Mouse (Mus musculus) heart, embryonic 16.5 days (tissue): ENCODE data around the gene Zfp697. TPM values are rescaled to one million over a fixed set of nuclear protein-coding genes. Genes with fewer than 3 reads are reported as not detected.
"Not testable (repeated sequence)": the region's sequence is repeated elsewhere in the genome, so short reads cannot be mapped to it uniquely, and the experiment has no call there.

Experiments
- ATAC-seq: fragments of 200-750 bp; cut with Nextera tagmentation; replicated peaks from 2 replicates; pipeline ENCODE4 v1.8.0; 2017; ENCODE audit warnings: moderate number of reproducible peaks; ENCODE audit not compliant: insufficient read depth, low FRiP score; ENCODE audit errors: extremely low read depth
- H3K27ac ChIP-seq: fragments of 300-500 bp; sonication (generic); 2 replicates; pipeline ENCODE4 v1.5.1; 2014; ENCODE audit warnings: mild to moderate bottlenecking, low read length, control low read depth, moderate library complexity
- H3K27me3 ChIP-seq: fragments of 300-500 bp; sonication (generic); 2 replicates; pipeline ENCODE4 v1.6.1; 2014; ENCODE audit warnings: low read length, mixed read lengths; ENCODE audit not compliant: control insufficient read depth, insufficient read depth
- H3K36me3 ChIP-seq: fragments of 300-500 bp; sonication (generic); 2 replicates; pipeline ENCODE4 v1.6.1; 2014; ENCODE audit not compliant: control insufficient read depth, insufficient read depth
- H3K4me1 ChIP-seq: fragments of 300-500 bp; sonication (generic); 2 replicates; pipeline ENCODE4 v1.6.1; 2014; ENCODE audit warnings: low read length, mixed read lengths; ENCODE audit not compliant: control insufficient read depth, insufficient read depth
- H3K4me2 ChIP-seq: fragments of 300-500 bp; sonication (generic); 2 replicates; pipeline ENCODE4 v1.6.1; 2014; ENCODE audit warnings: low read depth, mild to moderate bottlenecking, control low read depth, low read length
- H3K4me3 ChIP-seq: fragments of 300-500 bp; sonication (generic); 2 replicates; pipeline ENCODE4 v1.5.1; 2014; ENCODE audit warnings: mild to moderate bottlenecking, control low read depth, low read length
- H3K9ac ChIP-seq: fragments of 300-500 bp; sonication (generic); 2 replicates; pipeline ENCODE4 v1.6.1; 2014; ENCODE audit warnings: low read length, control low read depth
- H3K9me3 ChIP-seq: fragments of 300-500 bp; sonication (generic); replicated peaks from 2 replicates; pipeline ENCODE4 v1.6.1; 2016; ENCODE audit warnings: low read length; ENCODE audit not compliant: control insufficient read depth
- WGBS: fragments of 180-500 bp; shearing (Covaris S2); extraction: QIAGEN DNeasy Blood & Tissue Kit; methylation state at CpG from one replicate; pipeline ENCODE4 v1.1.7; 2014; 5-methylcytosine and 5-hydroxymethylcytosine counted together
- polyA plus RNA-seq: library from polyadenylated mRNA; unstranded; fragments of >200 nt; fragmentation: Nextera tagmentation; extraction: Ambion mirVana; gene quantifications from 2 replicates; pipeline ENCODE4 v1.2.1, GENCODE M21; 2015

Gene Zfp697
- polyA plus RNA-seq, result 9.3 and 9.8 TPM in 2 replicates

DNA sequence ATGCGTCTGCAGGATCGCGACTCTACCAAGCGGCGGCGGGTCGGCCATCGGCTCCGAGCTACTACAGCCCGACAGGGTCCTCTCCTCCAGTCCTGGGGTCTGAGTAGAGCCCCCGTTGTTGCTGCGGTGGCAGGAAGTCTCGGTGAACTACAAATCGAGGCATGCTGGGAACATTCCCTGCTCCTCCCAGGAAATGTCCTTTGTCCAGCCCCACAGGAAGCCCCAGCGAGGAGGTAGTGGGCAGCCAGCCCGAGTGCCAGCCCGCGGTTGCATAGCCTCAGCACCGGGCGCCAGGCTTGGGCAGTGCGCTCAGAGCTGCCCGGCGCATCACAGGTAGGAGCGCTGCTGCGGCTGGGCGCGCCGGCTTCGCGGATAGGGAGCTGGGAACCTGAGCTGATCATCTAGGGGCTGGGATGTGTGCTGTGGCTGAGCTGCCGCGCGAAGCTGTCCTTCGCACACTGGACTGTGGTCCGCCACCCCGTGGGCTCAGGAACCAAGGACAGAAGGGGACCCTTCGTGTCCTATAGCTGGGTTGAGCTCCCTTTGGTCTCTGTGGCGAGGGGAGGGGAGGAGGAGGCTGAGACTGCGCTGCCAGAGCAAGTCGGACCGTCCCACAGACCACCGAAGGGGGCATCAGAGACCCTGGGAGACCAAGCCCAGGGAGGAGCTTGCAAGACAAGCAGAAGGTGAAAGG, at the start of gene Zfp697:
Gene Zfp697, plus strand, starts transcription at position 216 of the 694 bp plus-strand sequence.
- under 1% methylated on average over 42 of the region's 42 CpGs for WGBS
- ATAC-seq, result peak; percentile 89
- no peaks in the 10 kb centered on the region for H3K9me3 ChIP-seq
- peak within 1 kb of the TSS; percentile 71 for H3K4me3 ChIP-seq
- peaks cover 24% of the 10 kb centered on the region for H3K4me1 ChIP-seq
- H3K27ac ChIP-seq, result peak within 1 kb of the TSS; percentile 74
- H3K36me3 ChIP-seq, result no peaks in the 10 kb centered on the region
- peak within 1 kb of the TSS; percentile 96 for H3K4me2 ChIP-seq
- H3K27me3 ChIP-seq, result no peaks in the 10 kb centered on the region
- peak within 1 kb of the TSS; percentile 86 for H3K9ac ChIP-seq

DNA sequence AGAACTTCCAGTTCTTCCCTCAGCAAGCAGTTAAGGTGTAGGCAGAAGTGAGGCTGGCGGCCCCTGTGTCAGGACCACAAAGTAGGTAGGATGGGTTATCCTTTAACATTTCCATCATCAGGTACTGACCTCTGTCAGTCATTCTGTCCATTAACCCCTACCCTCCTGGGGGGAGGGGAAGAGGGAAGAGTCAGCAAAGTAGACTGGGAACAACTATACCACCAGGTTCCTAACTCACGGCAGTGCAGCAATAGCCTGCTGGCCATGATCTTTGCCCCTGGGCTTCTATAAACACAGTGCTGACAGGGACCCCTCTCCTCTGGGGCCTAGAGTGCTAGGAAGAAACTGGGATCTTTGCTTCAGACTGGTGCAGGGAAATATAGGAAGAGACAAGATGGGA, 48.3 kb upstream of the Zfp697 start:
- Histone ChIP-seq H3K36me3 (peaks cover 3% of the 10 kb centered on the region), H3K4me1 (peaks cover 5% of the 10 kb centered on the region), H3K4me3 (no peak overlapping the region), H3K4me2 (no peak overlapping the region), H3K9me3 (no peaks in the 10 kb centered on the region), H3K27ac (no peak overlapping the region), H3K27me3 (no peaks in the 10 kb centered on the region), H3K9ac (no peak overlapping the region)
- 81% methylated on average over 2 of the region's 2 CpGs for WGBS
- no peak for ATAC-seq

DNA sequence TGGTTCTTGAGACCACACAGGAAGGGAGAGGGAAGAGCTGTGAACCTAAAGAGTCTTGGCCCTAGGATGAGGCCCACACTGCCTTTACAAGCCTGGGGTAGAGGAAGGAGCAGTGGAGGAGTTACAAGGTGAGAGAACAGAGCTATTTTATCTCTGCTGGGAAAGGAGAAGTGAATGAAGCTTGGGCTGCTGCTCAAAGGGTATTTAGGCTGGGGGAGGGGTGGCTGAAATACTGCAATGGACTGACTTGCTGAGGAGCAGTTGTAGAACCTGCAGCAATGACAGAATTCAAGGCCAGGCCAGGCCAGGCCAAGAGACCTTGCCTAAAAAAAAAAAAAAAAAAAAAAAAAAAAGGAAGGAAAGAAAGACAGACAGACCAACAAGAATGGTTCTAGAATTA, 46.9 kb upstream of the Zfp697 start:
- Histone ChIP-seq H3K36me3 (peaks cover 3% of the 10 kb centered on the region), H3K9me3 (no peaks in the 10 kb centered on the region), H3K4me2 (no peak overlapping the region), H3K4me1 (peaks cover 5% of the 10 kb centered on the region), H3K27me3 (no peaks in the 10 kb centered on the region), H3K4me3 (no peak overlapping the region), H3K27ac (0 out of 2 replicates have a peak overlapping the region, but pooled peaks have one; percentile 12), H3K9ac (no peak overlapping the region)
- no peak for ATAC-seq

DNA sequence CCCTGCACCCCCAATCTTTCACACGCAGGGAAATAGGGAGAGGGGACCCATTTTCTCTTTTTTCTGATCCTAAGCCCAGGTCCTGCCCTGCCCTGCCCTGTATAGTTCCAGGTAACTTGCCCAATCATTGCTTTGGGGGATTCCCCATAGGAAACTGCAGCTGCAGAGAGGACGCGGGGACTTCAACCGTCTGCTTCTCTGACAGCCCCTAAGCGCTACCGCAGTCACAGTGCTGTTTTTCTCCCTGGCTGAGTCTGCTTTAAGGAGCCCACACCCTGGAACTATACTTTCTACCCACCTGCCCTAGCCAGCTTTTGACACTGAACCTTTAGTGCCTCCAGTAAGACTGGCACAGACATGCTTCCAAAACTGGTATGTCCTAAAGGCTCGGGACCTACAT, 46.4 kb upstream of the Zfp697 start:
- Histone ChIP-seq H3K4me1 (peaks cover 5% of the 10 kb centered on the region), H3K9me3 (no peaks in the 10 kb centered on the region)
- ATAC-seq, result no peak

DNA sequence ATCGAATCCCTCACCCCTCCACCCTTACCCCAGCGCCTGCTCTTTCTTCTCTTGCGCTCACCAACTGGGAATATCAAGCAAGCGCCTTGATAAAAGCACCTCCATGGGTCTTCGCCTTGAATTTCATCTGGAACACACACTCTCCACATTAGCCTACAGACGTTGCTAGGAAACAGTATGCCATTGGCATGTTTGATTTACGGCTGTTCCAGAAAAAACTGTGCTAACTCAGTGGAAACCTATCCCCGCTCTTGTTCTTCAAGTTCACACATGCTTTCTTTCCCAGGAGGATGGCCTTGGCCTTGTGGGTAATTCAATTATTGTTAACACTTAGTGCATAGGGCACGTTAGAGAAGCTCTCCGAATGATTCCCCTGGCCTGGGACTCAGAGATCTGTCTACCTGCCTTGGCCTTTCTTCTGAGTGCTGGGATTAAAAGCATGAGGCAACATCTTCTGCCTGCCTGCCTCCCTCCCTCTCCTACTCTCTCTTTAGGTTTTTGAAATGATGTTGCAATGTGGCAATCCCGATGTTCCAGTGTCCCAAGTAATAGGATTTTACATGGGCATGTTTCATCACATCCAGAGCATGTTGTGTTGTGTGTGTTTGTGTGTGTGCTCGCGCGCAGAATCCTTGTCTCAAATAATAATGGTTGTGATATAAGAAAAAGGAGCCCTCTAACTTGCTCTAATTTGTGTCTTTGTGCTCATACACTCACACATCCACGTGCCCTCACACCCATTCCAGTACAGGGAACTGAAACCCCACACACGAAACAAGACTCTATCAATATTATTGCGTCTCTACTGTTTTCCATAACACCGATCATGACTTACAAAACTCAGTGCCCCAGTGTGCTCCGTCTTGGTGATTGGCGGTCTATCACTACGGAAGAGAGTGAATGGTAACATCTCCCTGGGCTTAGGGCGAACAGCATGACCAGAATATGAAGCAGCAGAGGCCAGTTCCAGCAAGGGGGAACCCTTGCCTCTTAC, 45.3 kb upstream of the Zfp697 start:
- H3K9me3 ChIP-seq, result no peaks in the 10 kb centered on the region
- no peaks in the 10 kb centered on the region for H3K27me3 ChIP-seq

More for the DNA sequence above, 46.4 kb upstream of the Zfp697 start:
- no peak overlapping the region for H3K4me2 ChIP-seq
- peaks cover 2% of the 10 kb centered on the region for H3K36me3 ChIP-seq
- WGBS, result 77% methylated on average over 7 of the region's 7 CpGs
- H3K27ac ChIP-seq, result no peak overlapping the region
- no peaks in the 10 kb centered on the region for H3K27me3 ChIP-seq
- H3K4me3 ChIP-seq, result no peak overlapping the region
- H3K9ac ChIP-seq, result no peak overlapping the region

DNA sequence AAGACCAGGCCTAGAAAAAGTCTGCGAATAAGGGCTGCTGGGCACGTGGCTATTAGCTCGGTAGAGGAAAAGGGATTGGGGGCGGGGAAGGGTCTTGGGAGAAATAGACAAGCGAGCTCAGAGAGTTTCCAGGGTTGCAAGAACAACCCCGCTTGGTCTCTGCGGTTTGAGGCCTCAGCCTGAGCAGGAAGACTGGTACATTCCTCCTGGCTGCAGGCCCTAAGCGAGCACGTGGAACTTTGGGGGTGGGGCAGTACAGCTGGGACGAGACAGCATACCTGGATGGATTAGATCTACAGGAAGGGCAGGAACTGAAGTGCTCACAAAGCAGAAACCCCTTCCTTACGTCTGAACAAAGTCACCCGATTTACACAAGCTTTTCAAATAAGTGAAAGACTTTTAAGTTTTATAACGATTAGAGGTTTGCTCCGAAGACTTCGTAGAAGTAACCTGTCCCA, 43.6 kb upstream of the Zfp697 start:
- Histone ChIP-seq H3K27me3 (no peaks in the 10 kb centered on the region), H3K27ac (peak overlapping the region; percentile 30; the same call in 1 of the 2 replicates), H3K9ac (peak overlapping the region; percentile 75), H3K36me3 (no peaks in the 10 kb centered on the region), H3K4me3 (peak overlapping the region; percentile 69), H3K4me1 (peaks cover 5% of the 10 kb centered on the region), H3K9me3 (no peaks in the 10 kb centered on the region), H3K4me2 (peak overlapping the region; percentile 94)
- no peak for ATAC-seq
- 11% methylated on average over 15 of the region's 15 CpGs for WGBS

More for the DNA sequence above, 45.3 kb upstream of the Zfp697 start:
- Histone ChIP-seq H3K27ac (no peak overlapping the region), H3K36me3 (no peaks in the 10 kb centered on the region; the same call in none of the 2 replicates), H3K4me1 (peaks cover 5% of the 10 kb centered on the region), H3K9ac (no peak overlapping the region), H3K4me3 (no peak overlapping the region), H3K4me2 (no peak overlapping the region)
- 82% methylated on average over 22 of the region's 22 CpGs for WGBS
- ATAC-seq, result no peak

DNA sequence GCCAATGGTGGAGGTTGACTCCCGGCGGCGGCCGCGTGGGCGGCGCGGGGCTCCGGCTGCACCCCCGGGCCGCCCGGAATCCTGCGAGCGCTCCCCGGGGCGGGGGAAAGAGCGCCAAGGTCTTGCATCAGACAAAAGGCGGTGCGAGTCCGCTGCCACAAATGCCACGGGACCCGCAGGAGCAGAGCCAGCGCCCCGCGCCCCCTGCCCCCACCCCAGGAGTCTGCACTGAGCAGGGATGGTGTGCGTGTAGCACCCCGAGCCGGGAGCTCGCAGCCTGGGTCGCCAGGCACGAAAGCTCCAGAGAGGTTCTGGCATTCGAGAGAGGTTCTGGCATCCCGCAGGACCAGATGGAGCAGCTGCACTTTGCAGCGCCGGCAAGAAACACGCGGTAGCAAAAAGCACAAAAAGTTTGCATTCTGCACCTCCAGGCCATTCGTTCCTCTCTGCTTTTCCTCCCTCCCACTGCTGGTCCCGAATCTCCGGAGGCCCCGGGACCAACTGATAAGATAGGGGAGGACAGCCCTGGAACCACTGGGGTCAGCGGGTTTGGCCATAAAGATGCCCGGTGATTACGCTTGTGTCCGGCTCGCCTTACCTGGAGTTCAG, 43.1 kb upstream of the Zfp697 start:
- H3K4me1 ChIP-seq, result peaks cover 5% of the 10 kb centered on the region
- H3K36me3 ChIP-seq, result no peaks in the 10 kb centered on the region
- under 1% methylated on average over 45 of the region's 46 CpGs for WGBS
- peak; percentile 29 for ATAC-seq
- H3K27ac ChIP-seq, result peak overlapping the region; percentile 30
- peak overlapping the region; percentile 75 for H3K9ac ChIP-seq
- no peaks in the 10 kb centered on the region for H3K27me3 ChIP-seq
- no peaks in the 10 kb centered on the region for H3K9me3 ChIP-seq
- H3K4me2 ChIP-seq, result peak overlapping the region; percentile 94
- H3K4me3 ChIP-seq, result peak overlapping the region; percentile 69

DNA sequence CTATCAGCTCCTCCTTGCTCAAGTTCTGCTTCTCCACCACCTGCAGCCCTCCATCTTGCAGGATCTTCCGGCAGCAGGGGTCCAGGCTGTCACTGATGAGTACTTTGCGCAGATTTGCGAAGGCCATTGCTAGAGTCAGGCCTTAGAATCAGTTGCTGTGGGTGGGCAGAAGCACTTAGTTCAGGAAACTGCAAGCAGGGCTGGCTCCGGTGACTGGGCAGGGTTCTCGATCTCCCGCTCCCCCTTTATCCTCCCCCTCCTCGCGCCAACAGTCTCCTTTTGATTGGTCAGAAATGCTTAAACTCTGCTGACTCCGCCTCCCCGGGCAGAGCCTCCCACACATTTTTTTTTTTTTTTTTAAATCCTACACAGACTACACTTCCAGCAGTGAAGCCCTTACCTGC, 42.6 kb upstream of the Zfp697 start, which contains the start of gene Phgdh:
Gene Phgdh, minus strand, starts transcription at position 285 of the 404 bp plus-strand sequence.
- peak within 1 kb of the TSS; percentile 69 for H3K4me3 ChIP-seq
- peak within 1 kb of the TSS; percentile 94 for H3K4me2 ChIP-seq
- H3K4me1 ChIP-seq, H3K27me3 ChIP-seq, H3K9me3 ChIP-seq, H3K36me3 ChIP-seq: not testable (repeated sequence)
- peak within 1 kb of the TSS; percentile 30 for H3K27ac ChIP-seq
- ATAC-seq, result peak; percentile 80
- WGBS, result under 1% methylated on average over 10 of the region's 10 CpGs
- H3K9ac ChIP-seq, result peak within 1 kb of the TSS; percentile 75
